Mouse (Mus musculus): Measurements from ENCODE around the gene Fam84b.

Fam84b gene

GRCm38 (mm10) chr15:60818500-60818899, 35.1 kb downstream of the Fam84b start:
- Histone ChIP-seq H3K27me3 (ENCODE audit: control insufficient read depth, insufficient read depth, low read length, poor library complexity, severe bottlenecking) (no peaks in the 10 kb centered on the region), H3K36me3 (ENCODE audit: control insufficient read depth, insufficient read depth, low read length, poor library complexity, severe bottlenecking) (no peaks in the 10 kb centered on the region)
- DNase-seq (ENCODE audit: low read depth, low spot score) = no peak

GRCm38 (mm10) chr15:60816478-60816877, 37.1 kb downstream of the Fam84b start:
- no peaks in the 10 kb centered on the region for H3K27me3 ChIP-seq (ENCODE audit: control insufficient read depth, insufficient read depth, low read length, poor library complexity, severe bottlenecking)
- no peak for DNase-seq (ENCODE audit: low read depth, low spot score)

GRCm38 (mm10) chr15:60814542-60814941, 39.0 kb downstream of the Fam84b start:
- no peaks in the 10 kb centered on the region for H3K36me3 ChIP-seq (ENCODE audit: control insufficient read depth, insufficient read depth, low read length, poor library complexity, severe bottlenecking)
- no peak for DNase-seq (ENCODE audit: low read depth, low spot score)

More at GRCm38 (mm10) chr15:60816478-60816877, 37.1 kb downstream of the Fam84b start:
- H3K36me3 ChIP-seq (ENCODE audit: control insufficient read depth, insufficient read depth, low read length, poor library complexity, severe bottlenecking) = no peaks in the 10 kb centered on the region

GRCm38 (mm10) chr15:60793041-60793673, 60.4 kb downstream of the Fam84b start:
- DNase-seq (ENCODE audit: low read depth, low spot score) = no peak
- H3K36me3 ChIP-seq (ENCODE audit: control insufficient read depth, insufficient read depth, low read length, poor library complexity, severe bottlenecking) = no peaks in the 10 kb centered on the region

More at GRCm38 (mm10) chr15:60814542-60814941, 39.0 kb downstream of the Fam84b start:
- H3K27me3 ChIP-seq (ENCODE audit: control insufficient read depth, insufficient read depth, low read length, poor library complexity, severe bottlenecking) = no peaks in the 10 kb centered on the region

GRCm38 (mm10) chr15:60789084-60789483, 64.5 kb downstream of the Fam84b start:
- no peaks in the 10 kb centered on the region; the same call in 1 of the 2 replicates for H3K27me3 ChIP-seq (ENCODE audit: control insufficient read depth, insufficient read depth, low read length, poor library complexity, severe bottlenecking)
- no peaks in the 10 kb centered on the region for H3K36me3 ChIP-seq (ENCODE audit: control insufficient read depth, insufficient read depth, low read length, poor library complexity, severe bottlenecking)
- DNase-seq (ENCODE audit: low read depth, low spot score) = no peak

More at GRCm38 (mm10) chr15:60793041-60793673, 60.4 kb downstream of the Fam84b start:
- no peaks in the 10 kb centered on the region; the same call in 1 of the 2 replicates for H3K27me3 ChIP-seq (ENCODE audit: control insufficient read depth, insufficient read depth, low read length, poor library complexity, severe bottlenecking)

GRCm38 (mm10) chr15:60783761-60784160, 69.8 kb downstream of the Fam84b start:
- Histone ChIP-seq H3K27me3 (ENCODE audit: control insufficient read depth, insufficient read depth, low read length, poor library complexity, severe bottlenecking) (no peaks in the 10 kb centered on the region), H3K36me3 (ENCODE audit: control insufficient read depth, insufficient read depth, low read length, poor library complexity, severe bottlenecking) (no peaks in the 10 kb centered on the region)
- DNase-seq (ENCODE audit: low read depth, low spot score) = no peak

- Histone ChIP-seq H3K36me3 (ENCODE audit: control insufficient read depth, insufficient read depth, low read length, poor library complexity, severe bottlenecking) (no peaks in the 10 kb centered on the region), H3K27me3 (ENCODE audit: control insufficient read depth, insufficient read depth, low read length, poor library complexity, severe bottlenecking) (no peaks in the 10 kb centered on the region)
- no peak for DNase-seq (ENCODE audit: low read depth, low spot score)
Observed at GRCm38 (mm10) chr15:60779531-60779973, 74.0 kb downstream of the Fam84b start.

- Histone ChIP-seq H3K36me3 (ENCODE audit: control insufficient read depth, insufficient read depth, low read length, poor library complexity, severe bottlenecking) (no peaks in the 10 kb centered on the region), H3K27me3 (ENCODE audit: control insufficient read depth, insufficient read depth, low read length, poor library complexity, severe bottlenecking) (no peaks in the 10 kb centered on the region)
- no peak for DNase-seq (ENCODE audit: low read depth, low spot score)
Observed at GRCm38 (mm10) chr15:60779063-60779462, 74.5 kb downstream of the Fam84b start.

Measured in splenic B cell, adult 2 months (primary cell).